Mouse (Mus musculus): ENCODE measurements around the gene Lrrc49. TPM values are rescaled to one million over a fixed set of nuclear protein-coding genes. Genes with fewer than 3 reads are reported as not detected.

Gene Lrrc49
- polyA plus RNA-seq (2015; fragmentation: Nextera tagmentation; extraction: Ambion mirVana) = 10.7 and 11.7 TPM in 2 replicates

- Histone ChIP-seq H3K36me3 (ENCODE audit: control insufficient read depth, insufficient read depth, low read length) (no peaks in the 10 kb centered on the region; the same call in 1 of the 2 replicates), H3K4me1 (ENCODE audit: control insufficient read depth, insufficient read depth, low read length) (peaks cover 7% of the 10 kb centered on the region; the same call in 1 of the 2 replicates), H3K27ac (ENCODE audit: low read length) (peak within 1 kb of the TSS; percentile 79), H3K4me2 (ENCODE audit: low read depth, low read length) (peak within 1 kb of the TSS; percentile 76), H3K27me3 (replicated peaks; ENCODE audit: control insufficient read depth, insufficient read depth, low read length) (no peaks in the 10 kb centered on the region), H3K9ac (ENCODE audit: low read depth, low read length) (peak within 1 kb of the TSS; percentile 61), H3K4me3 (ENCODE audit: low read length) (peak within 1 kb of the TSS; percentile 63), H3K9me3 (ENCODE audit: control insufficient read depth, low read length) (no peaks in the 10 kb centered on the region)
- peak; percentile 95 for ATAC-seq
- under 1% methylated on average over 21 of the region's 21 CpGs for WGBS
Measured at GRCm38 (mm10) chr9:60687891-60688324, at the start of gene Lrrc49. TSS of gene Lrrc49 (minus strand) at chr9:60688158.

- Histone ChIP-seq H3K9me3 (ENCODE audit: control insufficient read depth, low read length) (no peaks in the 10 kb centered on the region), H3K27me3 (replicated peaks; ENCODE audit: control insufficient read depth, insufficient read depth, low read length) (no peaks in the 10 kb centered on the region), H3K4me1 (ENCODE audit: control insufficient read depth, insufficient read depth, low read length) (no peaks in the 10 kb centered on the region), H3K4me3 (ENCODE audit: low read length) (no peak overlapping the region), H3K27ac (ENCODE audit: low read length) (no peak overlapping the region), H3K9ac (ENCODE audit: low read depth, low read length) (no peak overlapping the region), H3K4me2 (ENCODE audit: low read depth, low read length) (no peak overlapping the region), H3K36me3 (ENCODE audit: control insufficient read depth, insufficient read depth, low read length) (no peaks in the 10 kb centered on the region; the same call in 1 of the 2 replicates)
- ATAC-seq = no peak
- 76% methylated on average over 2 of the region's 2 CpGs for WGBS
Measured at GRCm38 (mm10) chr9:60734321-60734720, 46.4 kb upstream of the Lrrc49 start.

DNA sequence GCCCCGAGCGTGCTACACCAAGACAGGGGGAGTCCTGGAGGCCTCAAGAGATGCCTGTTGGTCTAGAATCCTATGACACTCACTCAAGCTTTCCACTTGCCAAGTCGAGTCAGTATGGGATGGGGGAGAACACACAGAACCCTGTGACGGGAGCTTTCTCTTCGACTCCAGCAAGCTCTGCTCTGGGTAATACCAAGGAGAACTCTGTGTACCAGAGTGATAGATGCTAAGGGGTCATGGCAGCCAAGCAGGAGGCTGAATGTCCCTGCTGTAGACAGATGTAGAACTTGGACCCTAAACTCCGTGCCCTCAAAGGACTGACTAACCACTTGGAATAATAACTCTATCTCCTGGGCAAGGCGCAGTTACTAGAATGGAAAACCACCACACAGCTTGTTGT lies 37.0 kb upstream of the Lrrc49 start:
- Histone ChIP-seq H3K9me3 (ENCODE audit: control insufficient read depth, low read length) (no peaks in the 10 kb centered on the region), H3K36me3 (ENCODE audit: control insufficient read depth, insufficient read depth, low read length) (no peaks in the 10 kb centered on the region), H3K27me3 (replicated peaks; ENCODE audit: control insufficient read depth, insufficient read depth, low read length) (no peaks in the 10 kb centered on the region), H3K4me1 (ENCODE audit: control insufficient read depth, insufficient read depth, low read length) (no peaks in the 10 kb centered on the region), H3K4me2 (ENCODE audit: low read depth, low read length) (no peak overlapping the region), H3K27ac (ENCODE audit: low read length) (no peak overlapping the region), H3K4me3 (ENCODE audit: low read length) (no peak overlapping the region), H3K9ac (ENCODE audit: low read depth, low read length) (no peak overlapping the region)
- 90% methylated on average over 7 of the region's 7 CpGs for WGBS
- no peak for ATAC-seq

DNA sequence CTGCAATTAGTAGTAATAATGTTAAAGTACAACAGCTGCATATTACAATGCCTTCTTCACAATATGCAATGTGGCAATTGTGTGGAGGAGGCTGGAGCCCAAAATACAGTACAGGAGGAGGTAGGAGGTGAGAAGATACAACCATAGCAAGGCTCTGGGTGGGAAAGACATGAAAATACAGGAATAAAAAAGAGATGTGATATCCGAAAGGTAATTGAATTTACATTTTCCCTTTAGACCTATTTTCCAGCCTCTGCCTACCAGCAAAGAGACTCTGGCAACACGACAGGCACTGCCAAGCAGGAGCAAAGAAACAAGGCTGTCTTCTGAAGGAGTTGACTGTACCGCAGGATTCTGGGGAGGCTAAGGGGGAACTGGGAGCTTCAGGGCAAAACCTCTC lies 31.7 kb upstream of the Lrrc49 start:
- H3K27ac ChIP-seq (ENCODE audit: low read length) = no peak overlapping the region
- WGBS = 81% methylated on average over 3 of the region's 3 CpGs
- no peak for ATAC-seq

GRCm38 (mm10) chr9:60718284-60718683 lies 30.3 kb upstream of the Lrrc49 start:
- ATAC-seq = no peak
- Histone ChIP-seq H3K9me3 (ENCODE audit: control insufficient read depth, low read length) (no peaks in the 10 kb centered on the region), H3K4me1 (ENCODE audit: control insufficient read depth, insufficient read depth, low read length) (0 out of 2 replicates have a peak, but pooled peaks cover under 1% of the 10 kb centered on the region), H3K27me3 (replicated peaks; ENCODE audit: control insufficient read depth, insufficient read depth, low read length) (no peaks in the 10 kb centered on the region; the same call in 1 of the 2 replicates), H3K9ac (ENCODE audit: low read depth, low read length) (no peak overlapping the region), H3K27ac (ENCODE audit: low read length) (no peak overlapping the region), H3K4me2 (ENCODE audit: low read depth, low read length) (no peak overlapping the region), H3K4me3 (ENCODE audit: low read length) (no peak overlapping the region), H3K36me3 (ENCODE audit: control insufficient read depth, insufficient read depth, low read length) (no peaks in the 10 kb centered on the region)
- WGBS = 58% methylated on average over 3 of the region's 3 CpGs

More for the DNA sequence above, 31.7 kb upstream of the Lrrc49 start:
- Histone ChIP-seq H3K4me2 (ENCODE audit: low read depth, low read length) (no peak overlapping the region), H3K4me3 (ENCODE audit: low read length) (no peak overlapping the region), H3K36me3 (ENCODE audit: control insufficient read depth, insufficient read depth, low read length) (no peaks in the 10 kb centered on the region), H3K27me3 (replicated peaks; ENCODE audit: control insufficient read depth, insufficient read depth, low read length) (no peaks in the 10 kb centered on the region), H3K9me3 (ENCODE audit: control insufficient read depth, low read length) (no peaks in the 10 kb centered on the region), H3K9ac (ENCODE audit: low read depth, low read length) (no peak overlapping the region), H3K4me1 (ENCODE audit: control insufficient read depth, insufficient read depth, low read length) (no peaks in the 10 kb centered on the region)

GRCm38 (mm10) chr9:60715828-60716227 lies 27.9 kb upstream of the Lrrc49 start:
- Histone ChIP-seq H3K4me2 (ENCODE audit: low read depth, low read length) (no peak overlapping the region), H3K9me3 (ENCODE audit: control insufficient read depth, low read length) (no peaks in the 10 kb centered on the region), H3K27me3 (replicated peaks; ENCODE audit: control insufficient read depth, insufficient read depth, low read length) (no peaks in the 10 kb centered on the region; the same call in 1 of the 2 replicates), H3K4me3 (ENCODE audit: low read length) (no peak overlapping the region), H3K4me1 (ENCODE audit: control insufficient read depth, insufficient read depth, low read length) (0 out of 2 replicates have a peak, but pooled peaks cover 4% of the 10 kb centered on the region), H3K36me3 (ENCODE audit: control insufficient read depth, insufficient read depth, low read length) (no peaks in the 10 kb centered on the region), H3K27ac (ENCODE audit: low read length) (no peak overlapping the region), H3K9ac (ENCODE audit: low read depth, low read length) (no peak overlapping the region)
- 51% methylated on average over 5 of the region's 5 CpGs for WGBS
- no peak for ATAC-seq

- Histone ChIP-seq H3K36me3 (ENCODE audit: control insufficient read depth, insufficient read depth, low read length) (no peaks in the 10 kb centered on the region), H3K4me3 (ENCODE audit: low read length) (no peak overlapping the region), H3K9me3 (ENCODE audit: control insufficient read depth, low read length) (no peaks in the 10 kb centered on the region), H3K9ac (ENCODE audit: low read depth, low read length) (no peak overlapping the region), H3K27me3 (replicated peaks; ENCODE audit: control insufficient read depth, insufficient read depth, low read length) (no peaks in the 10 kb centered on the region; the same call in 1 of the 2 replicates), H3K27ac (ENCODE audit: low read length) (no peak overlapping the region), H3K4me1 (ENCODE audit: control insufficient read depth, insufficient read depth, low read length) (0 out of 2 replicates have a peak, but pooled peaks cover 4% of the 10 kb centered on the region), H3K4me2 (ENCODE audit: low read depth, low read length) (no peak overlapping the region)
- 87% methylated on average over 4 of the region's 4 CpGs for WGBS
- ATAC-seq = no peak
Measured at GRCm38 (mm10) chr9:60715271-60715670, 27.3 kb upstream of the Lrrc49 start.

- Histone ChIP-seq H3K4me1 (ENCODE audit: control insufficient read depth, insufficient read depth, low read length) (0 out of 2 replicates have a peak, but pooled peaks cover 4% of the 10 kb centered on the region), H3K9ac (ENCODE audit: low read depth, low read length) (no peak overlapping the region), H3K9me3 (ENCODE audit: control insufficient read depth, low read length) (no peaks in the 10 kb centered on the region), H3K27ac (ENCODE audit: low read length) (no peak overlapping the region), H3K27me3 (replicated peaks; ENCODE audit: control insufficient read depth, insufficient read depth, low read length) (no peaks in the 10 kb centered on the region; the same call in 1 of the 2 replicates), H3K4me3 (ENCODE audit: low read length) (no peak overlapping the region), H3K36me3 (ENCODE audit: control insufficient read depth, insufficient read depth, low read length) (no peaks in the 10 kb centered on the region), H3K4me2 (ENCODE audit: low read depth, low read length) (no peak overlapping the region)
- WGBS = 78% methylated on average over 6 of the region's 6 CpGs
- ATAC-seq = no peak
Measured at GRCm38 (mm10) chr9:60714191-60714590, 26.2 kb upstream of the Lrrc49 start.

DNA sequence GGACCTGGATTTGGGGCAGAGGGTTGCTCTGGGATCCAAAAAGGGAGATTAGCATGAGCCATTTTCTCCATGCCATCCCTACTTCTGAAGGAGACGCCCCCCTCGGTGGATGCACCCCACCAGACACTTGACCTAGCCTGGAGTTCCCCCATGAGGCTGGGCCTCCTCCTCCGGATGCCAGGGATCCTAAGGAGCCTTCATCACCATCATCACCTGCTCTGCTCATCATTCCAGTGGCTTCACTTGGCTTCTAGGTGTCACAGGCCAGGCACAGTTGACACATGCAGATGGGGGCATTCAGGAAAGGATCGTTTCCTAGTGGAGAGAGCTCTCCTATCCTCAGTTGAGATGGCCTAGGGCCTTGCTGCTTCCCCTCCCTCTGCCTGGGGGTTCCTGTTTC lies 25.7 kb upstream of the Lrrc49 start:
- Histone ChIP-seq H3K9ac (ENCODE audit: low read depth, low read length) (peak overlapping the region; percentile 82), H3K27ac (ENCODE audit: low read length) (no peak overlapping the region), H3K27me3 (replicated peaks; ENCODE audit: control insufficient read depth, insufficient read depth, low read length) (no peaks in the 10 kb centered on the region; the same call in 1 of the 2 replicates), H3K4me1 (ENCODE audit: control insufficient read depth, insufficient read depth, low read length) (0 out of 2 replicates have a peak, but pooled peaks cover 4% of the 10 kb centered on the region), H3K4me2 (ENCODE audit: low read depth, low read length) (peak overlapping the region; percentile 99), H3K36me3 (ENCODE audit: control insufficient read depth, insufficient read depth, low read length) (no peaks in the 10 kb centered on the region), H3K9me3 (ENCODE audit: control insufficient read depth, low read length) (no peaks in the 10 kb centered on the region), H3K4me3 (ENCODE audit: low read length) (peak overlapping the region; percentile 64)
- ATAC-seq = no peak
- WGBS = 46% methylated on average over 4 of the region's 4 CpGs

Measured in intestine, embryonic 16.5 days (tissue).